Mouse (Mus musculus): ENCODE measurements around the gene Ankrd44.

The Ankrd44 gene

GRCm38 (mm10) chr1:54922025-54922574, 4.1 kb downstream of the Ankrd44 start:
- no peak for DNase-seq

GRCm38 (mm10) chr1:54920132-54920531, 6.1 kb downstream of the Ankrd44 start:
- DNase-seq: no peak

GRCm38 (mm10) chr1:54916456-54916855, 9.7 kb downstream of the Ankrd44 start:
- no peak for DNase-seq

GRCm38 (mm10) chr1:54914387-54914786, 11.8 kb downstream of the Ankrd44 start:
- DNase-seq: no peak

GRCm38 (mm10) chr1:54913379-54913873, 12.8 kb downstream of the Ankrd44 start:
- no peak for DNase-seq

- no peak for DNase-seq
Observed at GRCm38 (mm10) chr1:54913063-54913335, 13.2 kb downstream of the Ankrd44 start.

- DNase-seq: no peak
Observed at GRCm38 (mm10) chr1:54912290-54913062, 13.7 kb downstream of the Ankrd44 start.

GRCm38 (mm10) chr1:54911256-54911610, 15.0 kb downstream of the Ankrd44 start:
- no peak for DNase-seq

GRCm38 (mm10) chr1:54910489-54911255, 15.5 kb downstream of the Ankrd44 start:
- no peak for DNase-seq

GRCm38 (mm10) chr1:54908786-54909185, 17.4 kb downstream of the Ankrd44 start:
- DNase-seq: no peak

GRCm38 (mm10) chr1:54907066-54907639, 19.0 kb downstream of the Ankrd44 start:
- no peak for DNase-seq

- DNase-seq: no peak
Observed at GRCm38 (mm10) chr1:54906322-54906721, 19.9 kb downstream of the Ankrd44 start.

- no peak for DNase-seq
Observed at GRCm38 (mm10) chr1:54905632-54906031, 20.6 kb downstream of the Ankrd44 start.

GRCm38 (mm10) chr1:54904165-54904564, 22.0 kb downstream of the Ankrd44 start:
- no peak for DNase-seq

GRCm38 (mm10) chr1:54902689-54903246, 23.4 kb downstream of the Ankrd44 start:
- DNase-seq: peak; percentile 40

GRCm38 (mm10) chr1:54901084-54901483, 25.1 kb downstream of the Ankrd44 start:
- DNase-seq: no peak

GRCm38 (mm10) chr1:54899247-54899646, 26.9 kb downstream of the Ankrd44 start:
- no peak for DNase-seq

- no peak for DNase-seq
Observed at GRCm38 (mm10) chr1:54898656-54899084, 27.5 kb downstream of the Ankrd44 start.

GRCm38 (mm10) chr1:54897726-54898125, 28.5 kb downstream of the Ankrd44 start:
- DNase-seq: no peak

GRCm38 (mm10) chr1:54896109-54897085, 29.8 kb downstream of the Ankrd44 start:
- DNase-seq: no peak

- DNase-seq: no peak
Observed at GRCm38 (mm10) chr1:54888449-54888848, 37.7 kb downstream of the Ankrd44 start.

GRCm38 (mm10) chr1:54887873-54888272, 38.3 kb downstream of the Ankrd44 start:
- DNase-seq: no peak

Data from liver (tissue).